18 mouse cellular contexts compared by ENCODE assay signal in genomic region chr5:132492793-132493192, GRCm38 (mm10).
"Had no signal": no experiment of that assay in that cellular context is flagged by ENCODE, and none has a peak within 500 bp of the region (broad histone marks: within the 10 kb centered on the region; RNA-seq: fewer than 3 reads in every experiment).

No protein-coding gene starts in this region.

- H3K4me2 ChIP-seq: lung, embryonic 14.5 days; midbrain, embryonic 12.5 days; neural tube, embryonic 13.5 days; neural tube, embryonic 15.5 days had no signal

- H3K27me3 ChIP-seq: neural tube, embryonic 13.5 days; neural tube, embryonic 15.5 days had no signal

- H3K27ac ChIP-seq: midbrain, embryonic 10.5 days; midbrain, embryonic 12.5 days; neural tube, embryonic 13.5 days; neural tube, embryonic 15.5 days had no signal

- H3K36me3 ChIP-seq: midbrain, embryonic 10.5 days; midbrain, embryonic 12.5 days; neural tube, embryonic 13.5 days; neural tube, embryonic 15.5 days had no signal

- ATAC-seq: midbrain, embryonic 16.5 days had no signal

- H3K9me3 ChIP-seq: midbrain, embryonic 10.5 days; midbrain, embryonic 12.5 days; neural tube, embryonic 13.5 days; neural tube, embryonic 15.5 days had no signal

- H3K4me3 ChIP-seq: midbrain, embryonic 10.5 days; midbrain, embryonic 12.5 days; myocyte; neural tube, embryonic 13.5 days; neural tube, embryonic 15.5 days had no signal

- H3K9ac ChIP-seq: lung, embryonic 14.5 days; midbrain, embryonic 12.5 days; neural tube, embryonic 13.5 days; neural tube, embryonic 15.5 days had no signal

- DNase-seq: lung, embryonic 14.5 days; lung, postnatal 10 days; lung, postnatal 4 days; midbrain, embryonic 14.5 days; retina, postnatal 1 day; right cerebral cortex, adult 18-20 months; right cerebral cortex, postnatal 25 days; right cerebral cortex, postnatal 4 days; spleen, adult 18-20 months; thymus, adult 18-20 months; thymus, postnatal 14 days; thymus, postnatal 36 days had no signal
